Mouse (Mus musculus) skeletal muscle tissue, postnatal 0 days (tissue): ENCODE measurements around the gene Gm27235. TPM values are rescaled to one million over a fixed set of nuclear protein-coding genes. Genes with fewer than 3 reads are reported as not detected.

ENCODE experiments used
- polyA plus RNA-seq: library from polyadenylated mRNA; unstranded; fragments of >200 nt; fragmentation: Nextera tagmentation; extraction: Ambion mirVana; gene quantifications from 2 replicates; pipeline ENCODE4 v1.2.1, GENCODE M21; 2015

Gm27235 gene
- not detected in 2 replicates for polyA plus RNA-seq

GRCm38 (mm10) chr9:35790001-35790400 lies at the start of gene Gm27235, which contains the start of gene D730048I06Rik:
Gene Gm27235 (minus strand): TSS chr9:35790101.
Gene D730048I06Rik (minus strand): TSS chr9:35790112.

GRCm38 (mm10) chr9:35778009-35778408 lies 11.9 kb downstream of the Gm27235 start, which contains the start of gene Gm17727:
Gene Gm17727 (minus strand): TSS chr9:35778109.

GRCm38 (mm10) chr9:35740749-35741148 lies 49.2 kb downstream of the Gm27235 start, which contains the start of gene Gm17677:
Gene Gm17677 (plus strand): TSS chr9:35741049.

Other genes with a start within 250 kb of the Gm27235 start
- 0.37 and 0.44 TPM in 2 replicates for gene Ddx25, start 231.6 kb downstream of the Gm27235 start, polyA plus RNA-seq
- gene Pus3, start 231.5 kb downstream of the Gm27235 start, polyA plus RNA-seq, result 9.1 and 9.9 TPM in 2 replicates
- gene Pate2, start 219.8 kb downstream of the Gm27235 start, polyA plus RNA-seq, result 0.28 and 0.59 TPM in 2 replicates
- gene Hyls1, start 219.7 kb downstream of the Gm27235 start, polyA plus RNA-seq, result 3.5 and 4.1 TPM in 2 replicates
- gene Pate4, start 178.2 kb downstream of the Gm27235 start, polyA plus RNA-seq, result not detected in 2 replicates
- gene Pate3, start 141.9 kb downstream of the Gm27235 start, polyA plus RNA-seq, result not detected in 2 replicates
- gene Pate1, start 102.7 kb downstream of the Gm27235 start, polyA plus RNA-seq, result not detected in 2 replicates
- not detected in 2 replicates for gene Gm17677, start 49.1 kb downstream of the Gm27235 start, polyA plus RNA-seq
- gene Gm17727, start 12.0 kb downstream of the Gm27235 start, polyA plus RNA-seq, result not detected in 2 replicates
- not detected in 2 replicates for gene D730048I06Rik, start within 50 bp of the Gm27235 start, polyA plus RNA-seq
- gene 9230110F15Rik, start 54.0 kb upstream of the Gm27235 start, polyA plus RNA-seq, result not detected in 2 replicates
- not detected in 2 replicates for gene 9230113P08Rik, start 118.3 kb upstream of the Gm27235 start, polyA plus RNA-seq